Mouse (Mus musculus) frontal cortex, adult (tissue): ENCODE results near the gene Pdzd4.

Experiments used
- ATAC-seq: cut with Nextera tagmentation; 2 replicates; pipeline ENCODE4 v1.9.2; 2017; ENCODE audit warnings: mild to moderate bottlenecking, moderate library complexity, mixed read lengths; ENCODE audit not compliant: low TSS enrichment

The Pdzd4 gene

GRCm38 (mm10) chrX:73824185-73825151, at the start of gene Pdzd4:
Gene Pdzd4, minus strand, starts transcription at chrX:73824969.
- peak; percentile 89 for ATAC-seq

GRCm38 (mm10) chrX:73871956-73872355, 47.2 kb upstream of the Pdzd4 start:
- no peak for ATAC-seq

- ATAC-seq: no peak
These were observed 46.7 kb upstream of the Pdzd4 start for GRCm38 (mm10) chrX:73871474-73871873.

GRCm38 (mm10) chrX:73869334-73869733, 44.6 kb upstream of the Pdzd4 start:
- no peak for ATAC-seq

GRCm38 (mm10) chrX:73867852-73868251, 43.1 kb upstream of the Pdzd4 start:
- no peak for ATAC-seq

- ATAC-seq: peak; percentile 34; the same call in 1 of the 2 replicates
These were observed 42.5 kb upstream of the Pdzd4 start for GRCm38 (mm10) chrX:73867256-73867655.

GRCm38 (mm10) chrX:73864692-73865091, 39.9 kb upstream of the Pdzd4 start:
- ATAC-seq: peak; percentile 64; the same call in 1 of the 2 replicates

GRCm38 (mm10) chrX:73855087-73855408, 30.3 kb upstream of the Pdzd4 start:
- ATAC-seq: no peak

GRCm38 (mm10) chrX:73854326-73855086, 29.7 kb upstream of the Pdzd4 start:
- ATAC-seq: no peak

- no peak for ATAC-seq
These were observed 11.9 kb upstream of the Pdzd4 start for GRCm38 (mm10) chrX:73836691-73837090.

GRCm38 (mm10) chrX:73835731-73836130, 11.0 kb upstream of the Pdzd4 start:
- no peak for ATAC-seq

GRCm38 (mm10) chrX:73823747-73824146, 1.0 kb downstream of the Pdzd4 start:
- peak; percentile 29 for ATAC-seq

- ATAC-seq: no peak
These were observed 8.0 kb downstream of the Pdzd4 start for GRCm38 (mm10) chrX:73816596-73817314.

GRCm38 (mm10) chrX:73815072-73815471, 9.7 kb downstream of the Pdzd4 start:
- ATAC-seq: peak; percentile 64; the same call in 1 of the 2 replicates

- peak; percentile 88 for ATAC-seq
These were observed 19.0 kb downstream of the Pdzd4 start for GRCm38 (mm10) chrX:73805814-73806213.

GRCm38 (mm10) chrX:73798502-73798901, 26.3 kb downstream of the Pdzd4 start:
- ATAC-seq: peak; percentile 58

- no peak for ATAC-seq
These were observed 27.3 kb downstream of the Pdzd4 start for GRCm38 (mm10) chrX:73797511-73797910.

GRCm38 (mm10) chrX:73793505-73793904, 31.3 kb downstream of the Pdzd4 start:
- ATAC-seq: no peak

- no peak for ATAC-seq
These were observed 31.7 kb downstream of the Pdzd4 start for GRCm38 (mm10) chrX:73793039-73793438.

- no peak for ATAC-seq
These were observed 36.3 kb downstream of the Pdzd4 start for GRCm38 (mm10) chrX:73788501-73788900.

- no peak; the same call in 1 of the 2 replicates for ATAC-seq
These were observed 37.6 kb downstream of the Pdzd4 start for GRCm38 (mm10) chrX:73787225-73787558.
